Mouse (Mus musculus): ENCODE measurements at regions not wholly inside any gene's neighbourhood (a gene's known extent, or its start where the extent isn't known, plus 50 kb on each side); places are given as distances from the start of the nearest gene placed in this dataset.

GRCm38 (mm10) chr15:90298566-90298965, 74.5 kb downstream of the Alg10b start:
- TF ChIP-seq CTCF (IDR thresholded peaks at IDR 0.05; ENCODE audit: extremely low read depth, insufficient read length, insufficient replicate concordance, low read depth, low read length) (no peak), POLR2A (IDR thresholded peaks at IDR 0.05; ENCODE audit: low read depth, low read length) (no peak)
